Mouse (Mus musculus) testis, adult 2 months (tissue): ENCODE measurements around the gene Mylk4.

Source experiments
- CTCF ChIP-seq: fragments of 200-500 bp; IDR thresholded peaks from 2 replicates; pipeline ENCODE4 v1.5.1; 2012; ENCODE audit warnings: low read depth, mild to moderate bottlenecking, inconsistent platforms, low read length, moderate library complexity; ENCODE audit not compliant: control insufficient read depth, insufficient read depth, insufficient replicate concordance
- POLR2A ChIP-seq: fragments of 200-500 bp; IDR thresholded peaks from 2 replicates; pipeline ENCODE4 v1.6.1; 2012; ENCODE audit warnings: low read depth, mild to moderate bottlenecking, inconsistent platforms, low read length, moderate library complexity; ENCODE audit not compliant: control insufficient read depth

GRCm38 (mm10) chr13:32783816-32784215, at the start of gene Mylk4:
- TF ChIP-seq CTCF (no peak), POLR2A (no peak)
